Mouse (Mus musculus): ENCODE results near the gene Ucp3.

DNA sequence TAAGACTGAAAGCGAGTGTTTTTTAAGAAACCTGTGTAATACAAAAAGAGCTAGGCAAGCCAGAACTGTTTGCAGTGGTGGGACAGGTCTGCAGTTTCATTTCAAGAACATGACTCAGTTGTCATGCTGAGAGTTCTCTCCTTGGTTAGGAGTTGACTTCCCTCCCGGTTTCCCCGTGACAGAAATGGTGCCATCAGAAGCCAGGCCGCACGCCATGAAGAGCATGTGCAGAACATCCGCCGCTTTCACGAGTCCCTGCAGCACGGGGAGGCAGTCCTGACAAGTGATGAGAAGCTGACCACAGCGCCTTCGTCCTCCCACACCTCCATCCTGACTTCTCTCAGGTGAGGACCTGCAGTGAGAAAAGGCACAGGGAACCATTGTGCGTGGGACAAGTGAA, 24.3 kb upstream of the Ucp3 start:
- TF ChIP-seq CTCF (IDR thresholded peaks at IDR 0.05; ENCODE audit: control insufficient read depth, insufficient read depth, insufficient replicate concordance, low read depth, low read length) (no peak), POLR2A (IDR thresholded peaks at IDR 0.05; ENCODE audit: control insufficient read depth, low read depth, low read length) (no peak)
